Mouse (Mus musculus) midbrain, embryonic 16.5 days (tissue): ENCODE results near the gene Reps1. TPM values are rescaled to one million over a fixed set of nuclear protein-coding genes. Genes with fewer than 3 reads are reported as not detected.
A peak's percentile ranks its signal among the peaks of the same experiment; 100 is the strongest.

ENCODE experiments used
- ATAC-seq: fragments of 200-750 bp; cut with Nextera tagmentation; 2 replicates; pipeline ENCODE4 v1.8.0; 2017; ENCODE audit warnings: moderate TSS enrichment
- H3K27ac ChIP-seq: fragments of 300-500 bp; sonication (generic); 2 replicates; pipeline ENCODE4 v1.5.1; 2014; ENCODE audit warnings: mild to moderate bottlenecking, low read length, mixed read lengths
- H3K27me3 ChIP-seq: fragments of 300-500 bp; sonication (generic); 2 replicates; pipeline ENCODE4 v1.6.1; 2014; ENCODE audit warnings: low read depth, low read length, mixed read lengths; ENCODE audit not compliant: control insufficient read depth, insufficient read depth
- H3K36me3 ChIP-seq: fragments of 300-500 bp; sonication (generic); 2 replicates; pipeline ENCODE4 v1.6.1; 2014; ENCODE audit warnings: mild to moderate bottlenecking, low read length, moderate library complexity, mixed read lengths; ENCODE audit not compliant: control insufficient read depth, insufficient read depth
- H3K4me1 ChIP-seq: fragments of 300-500 bp; sonication (generic); 2 replicates; pipeline ENCODE4 v1.6.1; 2014; ENCODE audit warnings: mild to moderate bottlenecking, low read length, mixed read lengths; ENCODE audit not compliant: control insufficient read depth, insufficient read depth
- H3K4me2 ChIP-seq: fragments of 300-500 bp; sonication (generic); 2 replicates; pipeline ENCODE4 v1.6.1; 2014; ENCODE audit warnings: mild to moderate bottlenecking, low read length, mixed read lengths
- H3K4me3 ChIP-seq: fragments of 300-500 bp; sonication (generic); 2 replicates; pipeline ENCODE4 v1.5.1; 2014; ENCODE audit warnings: low read depth, mild to moderate bottlenecking, low read length, moderate library complexity, mixed read lengths
- H3K9ac ChIP-seq: fragments of 300-500 bp; sonication (generic); 2 replicates; pipeline ENCODE4 v1.6.1; 2014; ENCODE audit warnings: low read depth, low read length, mixed read lengths
- H3K9me3 ChIP-seq: fragments of 300-500 bp; sonication (generic); replicated peaks from 2 replicates; pipeline ENCODE4 v1.6.1; 2014; ENCODE audit warnings: mild to moderate bottlenecking, low read length, mixed read lengths; ENCODE audit not compliant: control insufficient read depth, poor library complexity, severe bottlenecking
- WGBS: fragments of 180-500 bp; shearing (Covaris S2); extraction: QIAGEN DNeasy Blood & Tissue Kit; methylation state at CpG from one replicate; pipeline ENCODE4 v1.1.7; 2014; 5-methylcytosine and 5-hydroxymethylcytosine counted together
- polyA plus RNA-seq: library from polyadenylated mRNA; unstranded; fragments of >200 nt; fragmentation: Nextera tagmentation; extraction: Ambion mirVana; gene quantifications from 2 replicates; pipeline ENCODE4 v1.2.1, GENCODE M21; 2015

Gene Reps1
- 12.7 and 16.1 TPM in 2 replicates for polyA plus RNA-seq

GRCm38 (mm10) chr10:18055696-18056390 lies at the start of gene Reps1:
TSS of gene Reps1 (plus strand) at chr10:18055861.
- H3K9me3 ChIP-seq: no peaks in the 10 kb centered on the region
- H3K36me3 ChIP-seq: no peaks in the 10 kb centered on the region
- peak within 1 kb of the TSS; percentile 96 for H3K27ac ChIP-seq
- H3K9ac ChIP-seq: peak within 1 kb of the TSS; percentile 98
- peak within 1 kb of the TSS; percentile 86 for H3K4me2 ChIP-seq
- peak; percentile 83 for ATAC-seq
- H3K4me3 ChIP-seq: peak within 1 kb of the TSS; percentile 100
- under 1% methylated on average over 75 of the region's 90 CpGs for WGBS
- H3K4me1 ChIP-seq: peaks cover 20% of the 10 kb centered on the region
- no peaks in the 10 kb centered on the region for H3K27me3 ChIP-seq

DNA sequence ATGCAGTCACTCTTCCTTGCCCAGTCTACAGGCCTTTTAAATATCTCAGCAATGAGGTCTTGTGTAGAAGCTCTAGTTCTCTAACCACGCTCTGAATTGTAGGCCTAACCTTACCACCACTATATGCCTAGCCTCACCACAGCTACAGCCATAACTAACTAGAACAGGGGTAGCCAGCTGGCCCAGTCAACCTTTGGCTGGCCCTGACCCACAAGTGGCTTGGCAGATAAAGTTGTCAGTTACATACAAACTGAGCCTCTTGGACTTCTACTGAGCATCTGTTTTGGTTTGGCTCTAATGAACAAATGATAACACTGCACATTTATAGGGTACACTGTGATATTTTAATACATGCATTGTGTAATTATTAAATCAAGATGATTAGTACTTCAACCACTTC lies 48.9 kb upstream of the Reps1 start:
- Histone ChIP-seq H3K4me1 (no peaks in the 10 kb centered on the region), H3K9ac (no peak overlapping the region), H3K27me3 (no peaks in the 10 kb centered on the region), H3K27ac (no peak overlapping the region), H3K4me3 (no peak overlapping the region), H3K4me2 (no peak overlapping the region), H3K36me3 (no peaks in the 10 kb centered on the region), H3K9me3 (no peaks in the 10 kb centered on the region)
- ATAC-seq: no peak
- 95% methylated on average over 1 of the region's 1 CpGs for WGBS

- H3K27ac ChIP-seq: no peak overlapping the region
- 88% methylated on average over 3 of the region's 3 CpGs for WGBS
- no peaks in the 10 kb centered on the region for H3K36me3 ChIP-seq
- no peaks in the 10 kb centered on the region for H3K4me1 ChIP-seq
- no peak overlapping the region for H3K9ac ChIP-seq
- H3K4me2 ChIP-seq: no peak overlapping the region
- no peaks in the 10 kb centered on the region for H3K27me3 ChIP-seq
- no peaks in the 10 kb centered on the region for H3K9me3 ChIP-seq
- H3K4me3 ChIP-seq: no peak overlapping the region
- ATAC-seq: no peak
Observed at GRCm38 (mm10) chr10:18007243-18007642, 48.4 kb upstream of the Reps1 start.

DNA sequence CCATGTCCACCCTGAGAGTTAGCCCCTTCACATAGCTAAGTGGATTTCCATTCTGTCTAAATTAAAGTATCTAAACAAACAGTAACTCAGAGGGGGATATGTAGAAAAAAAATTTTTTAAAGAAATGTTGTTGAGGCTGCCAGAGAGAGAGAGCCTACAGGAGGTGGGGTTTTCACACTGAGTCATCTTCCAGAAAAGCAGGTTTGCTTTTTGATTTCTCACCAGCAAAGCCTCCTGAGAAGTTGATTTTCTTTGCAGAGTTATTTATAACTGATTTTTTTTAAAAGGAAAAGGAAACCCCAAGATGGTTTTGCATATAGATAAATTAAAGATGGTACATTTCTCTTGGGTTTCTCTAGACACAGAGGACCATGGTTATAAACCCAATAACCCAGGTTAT lies 47.5 kb upstream of the Reps1 start:
- no peak overlapping the region for H3K9ac ChIP-seq
- H3K4me2 ChIP-seq: no peak overlapping the region
- no peak for ATAC-seq

DNA sequence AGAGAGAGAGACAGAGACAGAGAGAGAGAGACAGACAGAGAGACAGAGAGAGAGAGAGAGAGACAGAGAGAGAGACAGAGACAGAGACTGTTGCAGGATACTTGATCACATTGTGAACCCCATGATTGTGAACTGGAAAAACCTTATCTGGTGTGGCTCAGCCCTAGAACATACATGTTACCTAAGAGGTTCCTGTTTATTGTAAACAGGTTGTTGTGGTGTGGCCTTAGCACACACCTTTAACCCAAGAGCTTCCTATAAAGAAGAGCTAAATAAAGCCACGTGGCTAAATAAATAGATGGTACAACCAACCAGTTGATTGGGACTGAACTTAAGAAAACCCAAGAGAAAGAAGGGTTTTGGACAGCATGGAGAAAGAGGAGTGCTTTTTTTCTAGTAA lies 45.9 kb upstream of the Reps1 start:
- no peak for ATAC-seq
- no peaks in the 10 kb centered on the region for H3K36me3 ChIP-seq
- no peak overlapping the region for H3K4me2 ChIP-seq
- no peaks in the 10 kb centered on the region for H3K4me1 ChIP-seq
- no peak overlapping the region for H3K27ac ChIP-seq
- no peaks in the 10 kb centered on the region for H3K9me3 ChIP-seq
- no peaks in the 10 kb centered on the region for H3K27me3 ChIP-seq
- 89% methylated on average over 1 of the region's 1 CpGs for WGBS
- no peak overlapping the region for H3K4me3 ChIP-seq
- H3K9ac ChIP-seq: no peak overlapping the region

More for the DNA sequence above, 47.5 kb upstream of the Reps1 start:
- H3K9me3 ChIP-seq: no peaks in the 10 kb centered on the region
- no peak overlapping the region for H3K4me3 ChIP-seq
- no peaks in the 10 kb centered on the region for H3K27me3 ChIP-seq
- no peaks in the 10 kb centered on the region for H3K4me1 ChIP-seq
- no peaks in the 10 kb centered on the region for H3K36me3 ChIP-seq
- no peak overlapping the region for H3K27ac ChIP-seq

GRCm38 (mm10) chr10:18011761-18012160 lies 43.9 kb upstream of the Reps1 start:
- H3K27me3 ChIP-seq: no peaks in the 10 kb centered on the region
- 79% methylated on average over 5 of the region's 5 CpGs for WGBS
- no peaks in the 10 kb centered on the region for H3K4me1 ChIP-seq
- H3K9me3 ChIP-seq: no peaks in the 10 kb centered on the region
- H3K27ac ChIP-seq: no peak overlapping the region
- H3K4me2 ChIP-seq: no peak overlapping the region
- no peak for ATAC-seq
- H3K4me3 ChIP-seq: no peak overlapping the region
- no peaks in the 10 kb centered on the region for H3K36me3 ChIP-seq
- no peak overlapping the region for H3K9ac ChIP-seq

DNA sequence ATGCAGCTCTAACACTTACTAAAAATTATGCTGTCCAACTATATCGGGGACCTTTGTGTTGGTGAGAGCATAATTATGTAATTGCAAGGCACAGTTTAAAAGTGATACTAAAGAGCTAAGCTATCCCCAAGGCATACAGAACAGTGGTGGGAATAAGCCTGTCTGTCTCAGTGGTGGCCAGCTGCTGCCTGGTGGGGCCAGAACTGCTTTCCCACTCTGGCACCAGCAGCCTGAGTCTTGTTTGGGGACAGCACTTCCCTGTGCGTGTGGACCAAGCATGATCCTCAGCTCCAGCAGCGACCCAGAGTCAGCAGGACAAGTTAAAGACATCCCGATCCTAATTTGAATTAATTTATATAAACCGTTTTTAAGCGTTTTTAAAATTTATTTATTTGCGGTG lies 35.2 kb upstream of the Reps1 start:
- H3K4me1 ChIP-seq: peaks cover 4% of the 10 kb centered on the region; the same call in 1 of the 2 replicates
- H3K9me3 ChIP-seq: no peaks in the 10 kb centered on the region
- no peak overlapping the region for H3K27ac ChIP-seq
- no peaks in the 10 kb centered on the region for H3K27me3 ChIP-seq
- H3K4me3 ChIP-seq: no peak overlapping the region
- 72% methylated on average over 7 of the region's 7 CpGs for WGBS
- no peaks in the 10 kb centered on the region for H3K36me3 ChIP-seq
- ATAC-seq: no peak
- H3K9ac ChIP-seq: no peak overlapping the region
- no peak overlapping the region for H3K4me2 ChIP-seq

DNA sequence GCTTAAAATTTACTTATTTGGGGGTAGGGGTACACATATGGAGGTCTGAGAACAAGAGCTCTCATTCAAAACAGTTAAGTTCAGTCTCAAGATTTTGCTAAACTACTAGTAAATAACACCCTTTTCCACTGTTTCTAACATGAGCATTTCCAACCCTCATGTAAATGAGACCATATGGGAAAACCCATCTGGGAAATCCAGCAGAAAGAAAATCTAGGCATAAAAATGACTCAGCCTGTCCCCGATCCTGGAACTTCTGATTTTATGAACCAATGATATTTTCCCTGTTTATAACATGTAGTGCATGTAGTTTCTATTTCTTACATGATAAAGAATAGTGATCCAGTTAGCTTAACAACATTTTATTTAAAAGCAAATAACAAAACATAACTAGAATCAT lies 34.8 kb upstream of the Reps1 start:
- Histone ChIP-seq H3K27ac (no peak overlapping the region), H3K9ac (no peak overlapping the region), H3K36me3 (no peaks in the 10 kb centered on the region), H3K27me3 (no peaks in the 10 kb centered on the region), H3K4me2 (no peak overlapping the region), H3K9me3 (no peaks in the 10 kb centered on the region), H3K4me3 (no peak overlapping the region), H3K4me1 (peaks cover 4% of the 10 kb centered on the region; the same call in 1 of the 2 replicates)
- ATAC-seq: no peak
- 63% methylated on average over 1 of the region's 1 CpGs for WGBS

- peak; percentile 51 for ATAC-seq
- Histone ChIP-seq H3K9ac (peak overlapping the region; percentile 87), H3K36me3 (no peaks in the 10 kb centered on the region), H3K27me3 (no peaks in the 10 kb centered on the region), H3K9me3 (no peaks in the 10 kb centered on the region), H3K4me3 (peak overlapping the region; percentile 79), H3K4me2 (peak overlapping the region; percentile 62), H3K27ac (peak overlapping the region; percentile 92), H3K4me1 (peaks cover 4% of the 10 kb centered on the region; the same call in 1 of the 2 replicates)
- 23% methylated on average over 14 of the region's 14 CpGs for WGBS
Observed at GRCm38 (mm10) chr10:18021576-18022311, 33.9 kb upstream of the Reps1 start.
